Mouse (Mus musculus): ENCODE results near the gene Rab44. TPM values are rescaled to one million over a fixed set of nuclear protein-coding genes. Genes with fewer than 3 reads are reported as not detected.

The Rab44 gene
- polyA plus RNA-seq, 1 experiment = not detected

DNA sequence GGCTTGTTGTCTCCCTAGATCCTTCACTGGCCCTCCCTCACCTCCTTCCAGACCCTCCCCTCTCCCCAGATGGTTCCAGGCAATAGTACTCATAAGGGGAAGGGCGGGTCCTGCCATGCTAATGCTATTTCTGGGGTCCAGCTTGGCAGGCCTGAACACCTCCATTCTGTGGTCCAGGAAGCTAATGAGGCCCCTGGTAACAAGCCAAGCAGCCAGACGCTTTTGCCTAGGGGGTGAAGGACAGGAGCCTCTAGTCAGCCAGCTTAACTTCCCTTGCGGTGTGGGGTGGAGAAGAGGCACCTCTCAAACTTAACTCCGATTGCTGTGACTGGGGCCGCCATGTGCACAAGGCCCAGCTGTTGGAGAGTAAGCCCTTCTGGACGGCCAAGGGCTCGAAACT, 35.8 kb downstream of the Rab44 start:
- H3K4me3 ChIP-seq (ENCODE audit: control insufficient read depth, low read depth, low read length) = no peak overlapping the region
- no peaks in the 10 kb centered on the region for H3K27me3 ChIP-seq (ENCODE audit: control insufficient read depth, insufficient read depth, low read length)
- no peaks in the 10 kb centered on the region for H3K36me3 ChIP-seq (ENCODE audit: control insufficient read depth, insufficient read depth, low read length)
- TF ChIP-seq CTCF (IDR thresholded peaks at IDR 0.05; ENCODE audit: control insufficient read depth, insufficient read depth, insufficient replicate concordance, low read depth, low read length) = no peak
- no peak for TF ChIP-seq POLR2A (IDR thresholded peaks at IDR 0.05; ENCODE audit: control insufficient read depth, low read depth, low read length)
- no peaks in the 10 kb centered on the region; the same call in 1 of the 2 replicates for H3K4me1 ChIP-seq (ENCODE audit: control insufficient read depth, insufficient read depth, low read length)
- H3K27ac ChIP-seq (ENCODE audit: control insufficient read depth, insufficient read depth, low read depth, low read length) = no peak overlapping the region

DNA sequence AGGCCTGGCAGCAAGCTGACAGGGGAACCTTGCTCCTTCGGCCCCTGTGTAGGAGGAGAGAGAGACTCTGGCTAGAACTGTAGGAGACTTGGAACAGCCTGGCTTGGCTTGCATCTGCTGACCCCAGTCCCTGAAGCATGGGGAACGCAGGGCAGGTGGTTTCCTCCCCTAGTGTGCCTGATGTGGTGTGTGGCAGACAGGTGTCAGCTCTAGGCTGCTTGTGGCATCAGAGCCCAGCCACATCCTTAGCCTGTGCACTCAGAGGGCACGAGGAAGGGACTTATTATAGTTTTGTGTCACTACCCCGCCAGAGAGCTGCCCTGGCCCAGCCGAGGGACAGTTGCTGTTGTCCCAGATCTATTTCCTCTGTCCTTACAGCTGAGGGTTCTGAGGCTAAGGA, 38.6 kb downstream of the Rab44 start:
- Histone ChIP-seq H3K27ac (ENCODE audit: control insufficient read depth, insufficient read depth, low read depth, low read length) (no peak overlapping the region), H3K4me3 (ENCODE audit: control insufficient read depth, low read depth, low read length) (no peak overlapping the region), H3K4me1 (ENCODE audit: control insufficient read depth, insufficient read depth, low read length) (peaks cover 9% of the 10 kb centered on the region), H3K36me3 (ENCODE audit: control insufficient read depth, insufficient read depth, low read length) (no peaks in the 10 kb centered on the region), H3K27me3 (ENCODE audit: control insufficient read depth, insufficient read depth, low read length) (no peaks in the 10 kb centered on the region)
- TF ChIP-seq CTCF (IDR thresholded peaks at IDR 0.05; ENCODE audit: control insufficient read depth, insufficient read depth, insufficient replicate concordance, low read depth, low read length) = no peak

DNA sequence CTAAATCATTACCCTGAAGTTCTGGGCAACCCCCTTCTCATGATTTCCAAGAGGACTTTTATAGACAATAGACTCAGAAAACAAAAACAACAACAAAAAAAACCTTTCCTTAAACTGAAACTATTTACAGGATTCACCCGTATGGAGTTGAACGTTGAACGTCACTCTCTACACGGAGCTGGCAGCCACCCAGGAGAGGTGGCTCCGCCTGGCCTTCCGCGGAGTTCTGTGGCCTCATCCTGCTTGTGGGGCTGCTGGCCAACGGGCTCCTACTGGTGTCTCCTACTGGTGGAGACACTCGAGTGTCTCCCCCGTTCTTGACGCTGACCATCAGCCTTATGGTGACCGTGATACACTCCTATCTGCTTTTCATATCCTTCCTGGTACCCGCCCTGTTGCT, 40.3 kb downstream of the Rab44 start:
- no peak overlapping the region for H3K4me3 ChIP-seq (ENCODE audit: control insufficient read depth, low read depth, low read length)
- no peaks in the 10 kb centered on the region for H3K36me3 ChIP-seq (ENCODE audit: control insufficient read depth, insufficient read depth, low read length)
- TF ChIP-seq CTCF (IDR thresholded peaks at IDR 0.05; ENCODE audit: control insufficient read depth, insufficient read depth, insufficient replicate concordance, low read depth, low read length) = no peak
- no peak for TF ChIP-seq POLR2A (IDR thresholded peaks at IDR 0.05; ENCODE audit: control insufficient read depth, low read depth, low read length)
- H3K4me1 ChIP-seq (ENCODE audit: control insufficient read depth, insufficient read depth, low read length) = peaks cover 12% of the 10 kb centered on the region
- H3K27ac ChIP-seq (ENCODE audit: control insufficient read depth, insufficient read depth, low read depth, low read length) = no peak overlapping the region
- no peaks in the 10 kb centered on the region for H3K27me3 ChIP-seq (ENCODE audit: control insufficient read depth, insufficient read depth, low read length)

DNA sequence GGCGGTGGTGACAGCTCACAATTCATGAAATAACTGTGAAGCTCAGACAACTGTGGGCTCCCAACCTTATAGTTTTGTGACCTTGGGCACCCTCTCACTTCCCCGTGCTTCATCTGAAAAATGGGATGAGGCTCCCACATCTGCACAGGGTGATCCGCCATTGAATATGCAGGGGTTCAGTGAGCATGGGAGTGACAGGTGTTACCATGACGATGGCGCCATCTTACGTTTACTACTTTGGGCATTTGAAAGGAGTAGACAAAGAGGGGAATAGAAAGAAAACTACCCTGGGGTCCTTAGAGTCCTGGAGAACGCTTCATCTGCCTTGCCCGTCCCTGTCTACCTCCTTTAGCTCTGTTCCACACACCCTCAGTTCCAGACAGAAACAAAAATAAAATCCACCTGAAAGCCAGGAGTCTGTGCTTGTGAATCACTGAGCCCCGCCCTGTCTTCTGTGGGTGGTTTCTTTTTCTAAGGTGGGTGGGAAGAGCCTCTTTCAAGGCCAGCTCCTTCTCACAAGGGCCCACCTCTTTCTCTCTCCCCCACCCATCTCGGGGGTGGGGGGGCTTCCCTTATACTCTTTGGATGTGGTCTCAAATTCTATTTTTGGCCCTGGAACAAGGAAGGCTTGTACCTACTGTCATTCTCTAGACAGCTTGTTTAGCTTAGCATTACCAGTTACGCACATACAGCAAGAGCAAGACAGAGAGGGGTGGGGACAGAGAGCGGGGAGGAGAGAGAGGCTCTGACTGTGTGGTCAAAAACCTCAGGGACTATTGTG, 41.6 kb downstream of the Rab44 start:
- H3K27ac ChIP-seq (ENCODE audit: control insufficient read depth, insufficient read depth, low read depth, low read length) = no peak overlapping the region
- peak overlapping the region; percentile 79; the same call in 1 of the 2 replicates for H3K4me3 ChIP-seq (ENCODE audit: control insufficient read depth, low read depth, low read length)
- H3K4me1 ChIP-seq (ENCODE audit: control insufficient read depth, insufficient read depth, low read length) = peaks cover 17% of the 10 kb centered on the region
- TF ChIP-seq POLR2A (IDR thresholded peaks at IDR 0.05; ENCODE audit: control insufficient read depth, low read depth, low read length) (no peak), CTCF (IDR thresholded peaks at IDR 0.05; ENCODE audit: control insufficient read depth, insufficient read depth, insufficient replicate concordance, low read depth, low read length) (no peak)
- H3K36me3 ChIP-seq (ENCODE audit: control insufficient read depth, insufficient read depth, low read length) = no peaks in the 10 kb centered on the region
- H3K27me3 ChIP-seq (ENCODE audit: control insufficient read depth, insufficient read depth, low read length) = no peaks in the 10 kb centered on the region

DNA sequence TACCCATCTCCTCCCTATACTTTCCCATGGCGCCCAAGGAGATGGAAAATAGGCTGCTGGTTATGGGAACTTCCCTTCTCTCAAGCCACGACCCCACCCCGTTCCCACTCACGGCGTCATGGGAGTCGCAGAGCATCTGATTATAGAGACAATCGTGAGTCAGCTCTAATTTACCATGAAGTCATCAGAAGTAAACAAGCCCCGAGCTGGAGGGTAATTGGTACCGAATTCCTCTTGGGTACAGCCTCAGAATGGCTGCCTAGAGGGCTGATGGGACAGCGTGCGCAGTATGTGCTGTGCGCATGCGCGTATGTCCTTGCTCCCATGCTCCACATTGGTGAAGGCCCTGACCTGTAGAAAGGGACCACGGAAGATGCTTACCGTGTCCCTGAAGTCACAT, 42.5 kb downstream of the Rab44 start:
- Histone ChIP-seq H3K27me3 (ENCODE audit: control insufficient read depth, insufficient read depth, low read length) (no peaks in the 10 kb centered on the region), H3K4me3 (ENCODE audit: control insufficient read depth, low read depth, low read length) (peak overlapping the region; percentile 79), H3K36me3 (ENCODE audit: control insufficient read depth, insufficient read depth, low read length) (no peaks in the 10 kb centered on the region), H3K27ac (ENCODE audit: control insufficient read depth, insufficient read depth, low read depth, low read length) (no peak overlapping the region), H3K4me1 (ENCODE audit: control insufficient read depth, insufficient read depth, low read length) (peaks cover 17% of the 10 kb centered on the region)
- TF ChIP-seq CTCF (IDR thresholded peaks at IDR 0.05; ENCODE audit: control insufficient read depth, insufficient read depth, insufficient replicate concordance, low read depth, low read length) (no peak), POLR2A (IDR thresholded peaks at IDR 0.05; ENCODE audit: control insufficient read depth, low read depth, low read length) (peak; percentile 67; the same call in 1 of the 2 replicates)

DNA sequence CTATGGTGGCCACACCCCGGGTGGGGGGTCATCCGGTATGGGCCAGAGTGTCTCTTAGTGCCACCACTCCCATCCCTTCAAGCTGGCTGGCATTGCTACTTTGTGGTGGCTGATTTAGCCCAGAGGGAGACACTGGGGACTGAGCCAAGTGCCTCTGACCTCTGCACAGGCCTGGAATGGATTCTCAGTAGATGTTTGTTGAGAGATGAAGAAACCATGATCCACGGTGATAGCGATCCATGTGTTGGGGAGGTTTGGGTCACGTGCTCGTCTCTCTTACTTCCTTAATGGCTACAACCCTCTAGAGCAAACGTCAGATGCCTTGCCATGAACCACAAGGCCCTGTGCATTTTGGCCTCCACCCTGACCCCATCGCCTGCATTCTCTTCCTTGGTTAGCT, 42.9 kb downstream of the Rab44 start:
- Histone ChIP-seq H3K4me3 (ENCODE audit: control insufficient read depth, low read depth, low read length) (peak overlapping the region; percentile 79), H3K27me3 (ENCODE audit: control insufficient read depth, insufficient read depth, low read length) (no peaks in the 10 kb centered on the region), H3K4me1 (ENCODE audit: control insufficient read depth, insufficient read depth, low read length) (peaks cover 17% of the 10 kb centered on the region), H3K36me3 (ENCODE audit: control insufficient read depth, insufficient read depth, low read length) (no peaks in the 10 kb centered on the region), H3K27ac (ENCODE audit: control insufficient read depth, insufficient read depth, low read depth, low read length) (no peak overlapping the region)
- TF ChIP-seq CTCF (IDR thresholded peaks at IDR 0.05; ENCODE audit: control insufficient read depth, insufficient read depth, insufficient replicate concordance, low read depth, low read length) = no peak
- no peak for TF ChIP-seq POLR2A (IDR thresholded peaks at IDR 0.05; ENCODE audit: control insufficient read depth, low read depth, low read length)

DNA sequence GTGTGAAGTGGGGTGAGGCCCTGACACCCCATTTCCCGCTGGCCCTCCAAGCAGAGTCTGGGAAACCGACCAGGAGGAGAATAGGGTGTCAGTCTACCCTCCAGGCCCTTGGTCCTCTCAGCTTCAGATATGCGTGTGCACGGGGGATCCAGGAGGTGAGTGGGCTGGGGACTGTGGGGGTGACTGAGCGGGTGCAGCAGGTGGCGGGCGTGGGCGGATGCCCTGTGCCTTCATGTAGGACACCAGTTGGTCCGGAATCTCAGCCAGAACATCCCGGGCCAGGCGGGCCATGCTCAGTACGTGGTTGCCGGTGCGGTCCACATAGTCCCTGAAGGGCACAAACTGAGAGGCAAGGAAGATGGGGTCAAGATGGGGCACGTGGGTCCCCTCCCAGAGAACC, 45.0 kb downstream of the Rab44 start:
- H3K27ac ChIP-seq (ENCODE audit: control insufficient read depth, insufficient read depth, low read depth, low read length) = no peak overlapping the region
- H3K4me3 ChIP-seq (ENCODE audit: control insufficient read depth, low read depth, low read length) = no peak overlapping the region
- H3K36me3 ChIP-seq (ENCODE audit: control insufficient read depth, insufficient read depth, low read length) = no peaks in the 10 kb centered on the region
- H3K27me3 ChIP-seq (ENCODE audit: control insufficient read depth, insufficient read depth, low read length) = no peaks in the 10 kb centered on the region
- TF ChIP-seq POLR2A (IDR thresholded peaks at IDR 0.05; ENCODE audit: control insufficient read depth, low read depth, low read length) = no peak
- no peak for TF ChIP-seq CTCF (IDR thresholded peaks at IDR 0.05; ENCODE audit: control insufficient read depth, insufficient read depth, insufficient replicate concordance, low read depth, low read length)
- peaks cover 17% of the 10 kb centered on the region for H3K4me1 ChIP-seq (ENCODE audit: control insufficient read depth, insufficient read depth, low read length)
